Mouse (Mus musculus) heart, embryonic 12.5 days (tissue): ENCODE data around the gene Nradd. TPM values are rescaled to one million over a fixed set of nuclear protein-coding genes. Genes with fewer than 3 reads are reported as not detected.

Source experiments
- ATAC-seq: fragments of 200-750 bp; cut with Nextera tagmentation; 2 replicates; pipeline ENCODE4 v1.8.0; 2017; ENCODE audit warnings: moderate TSS enrichment, moderate library complexity; ENCODE audit not compliant: insufficient number of reproducible peaks, low FRiP score
- H3K27ac ChIP-seq: fragments of 300-500 bp; sonication (generic); 2 replicates; pipeline ENCODE4 v1.5.1; 2016; ENCODE audit warnings: mild to moderate bottlenecking, moderate library complexity; ENCODE audit not compliant: poor library complexity, severe bottlenecking
- H3K27me3 ChIP-seq: fragments of 300-500 bp; sonication (generic); replicated peaks from 2 replicates; pipeline ENCODE4 v1.6.1; 2016; ENCODE audit warnings: mild to moderate bottlenecking, moderate library complexity
- H3K36me3 ChIP-seq: fragments of 300-500 bp; sonication (generic); 2 replicates; pipeline ENCODE4 v1.6.1; 2016; ENCODE audit warnings: mild to moderate bottlenecking, moderate library complexity
- H3K4me1 ChIP-seq: fragments of 300-500 bp; sonication (generic); replicated peaks from 2 replicates; pipeline ENCODE4 v1.6.1; 2016; ENCODE audit warnings: mild to moderate bottlenecking
- H3K4me2 ChIP-seq: fragments of 300-500 bp; sonication (generic); 2 replicates; pipeline ENCODE4 v1.6.1; 2016; ENCODE audit warnings: mild to moderate bottlenecking, moderate library complexity
- H3K4me3 ChIP-seq: fragments of 300-500 bp; sonication (generic); 2 replicates; pipeline ENCODE4 v1.5.1; 2016; ENCODE audit warnings: mild to moderate bottlenecking
- H3K9ac ChIP-seq: fragments of 300-500 bp; sonication (generic); 2 replicates; pipeline ENCODE4 v1.6.1; 2016; ENCODE audit warnings: mild to moderate bottlenecking, moderate library complexity
- H3K9me3 ChIP-seq: fragments of 300-500 bp; sonication (generic); replicated peaks from 2 replicates; pipeline ENCODE4 v1.6.1; 2016; ENCODE audit warnings: mild to moderate bottlenecking, moderate library complexity
- WGBS: fragments of 180-500 bp; shearing (Covaris S2); methylation state at CpG from one replicate; pipeline ENCODE4 v1.1.7; 2016; 5-methylcytosine and 5-hydroxymethylcytosine counted together
- polyA plus RNA-seq: library from polyadenylated mRNA; unstranded; fragments of >200 nt; fragmentation: Nextera tagmentation; extraction: Ambion mirVana; gene quantifications from 2 replicates; pipeline ENCODE4 v1.2.1, GENCODE M21; 2016

The Nradd gene
- 22.9 and 26.0 TPM in 2 replicates for polyA plus RNA-seq

GRCm38 (mm10) chr9:110624361-110625166 lies at the start of gene Nradd:
Nradd (minus strand) TSS chr9:110624452.
- peak within 1 kb of the TSS; percentile 88 for H3K4me2 ChIP-seq
- no peaks in the 10 kb centered on the region for H3K9me3 ChIP-seq
- peak within 1 kb of the TSS; percentile 76 for H3K27ac ChIP-seq
- peaks cover 31% of the 10 kb centered on the region for H3K36me3 ChIP-seq
- H3K27me3 ChIP-seq = peaks cover 13% of the 10 kb centered on the region; the same call in 1 of the 2 replicates
- H3K4me1 ChIP-seq = peaks cover 18% of the 10 kb centered on the region
- H3K9ac ChIP-seq = peak within 1 kb of the TSS; percentile 75
- peak; percentile 93 for ATAC-seq
- H3K4me3 ChIP-seq = peak within 1 kb of the TSS; percentile 56
- under 1% methylated on average over 41 of the region's 41 CpGs for WGBS

GRCm38 (mm10) chr9:110673107-110673752 lies 49.0 kb upstream of the Nradd start:
- Histone ChIP-seq H3K4me2 (no peak overlapping the region), H3K36me3 (0 out of 2 replicates have a peak, but pooled peaks cover 3% of the 10 kb centered on the region), H3K4me1 (peaks cover 99% of the 10 kb centered on the region), H3K9ac (peak overlapping the region; percentile 24; the same call in 1 of the 2 replicates), H3K4me3 (no peak overlapping the region), H3K27ac (peak overlapping the region; percentile 3; the same call in 1 of the 2 replicates), H3K9me3 (no peaks in the 10 kb centered on the region), H3K27me3 (no peaks in the 10 kb centered on the region)
- 55% methylated on average over 10 of the region's 10 CpGs for WGBS
- no peak for ATAC-seq

- Histone ChIP-seq H3K36me3 (0 out of 2 replicates have a peak, but pooled peaks cover 3% of the 10 kb centered on the region), H3K4me1 (peaks cover 99% of the 10 kb centered on the region), H3K9me3 (no peaks in the 10 kb centered on the region), H3K4me3 (no peak overlapping the region), H3K9ac (peak overlapping the region; percentile 24; the same call in 1 of the 2 replicates), H3K4me2 (no peak overlapping the region), H3K27ac (peak overlapping the region; percentile 20; the same call in 1 of the 2 replicates), H3K27me3 (no peaks in the 10 kb centered on the region)
- WGBS = 70% methylated on average over 7 of the region's 7 CpGs
- ATAC-seq = 0 out of 2 replicates have a peak, but pooled peaks have one; percentile 10
Observed at GRCm38 (mm10) chr9:110672462-110673106, 48.3 kb upstream of the Nradd start.

GRCm38 (mm10) chr9:110669785-110670184 lies 45.5 kb upstream of the Nradd start:
- 0 out of 2 replicates have a peak, but pooled peaks cover 3% of the 10 kb centered on the region for H3K36me3 ChIP-seq

GRCm38 (mm10) chr9:110668601-110669293 lies 44.5 kb upstream of the Nradd start:
- Histone ChIP-seq H3K4me3 (no peak overlapping the region), H3K27me3 (no peaks in the 10 kb centered on the region), H3K27ac (peak overlapping the region; percentile 61), H3K9ac (no peak overlapping the region), H3K4me2 (peak overlapping the region; percentile 24), H3K4me1 (peaks cover 89% of the 10 kb centered on the region), H3K9me3 (no peaks in the 10 kb centered on the region), H3K36me3 (no peaks in the 10 kb centered on the region)
- 28% methylated on average over 6 of the region's 6 CpGs for WGBS
- ATAC-seq = peak; percentile 52

More at GRCm38 (mm10) chr9:110669785-110670184, 45.5 kb upstream of the Nradd start:
- Histone ChIP-seq H3K4me3 (no peak overlapping the region), H3K4me1 (peaks cover 95% of the 10 kb centered on the region), H3K9ac (0 out of 2 replicates have a peak overlapping the region, but pooled peaks have one; percentile 15), H3K27me3 (no peaks in the 10 kb centered on the region), H3K4me2 (no peak overlapping the region), H3K27ac (peak overlapping the region; percentile 61), H3K9me3 (no peaks in the 10 kb centered on the region)
- WGBS = 50% methylated on average over 5 of the region's 5 CpGs
- no peak for ATAC-seq

GRCm38 (mm10) chr9:110667219-110667836 lies 43.1 kb upstream of the Nradd start:
- Histone ChIP-seq H3K4me2 (peak overlapping the region; percentile 59; the same call in 1 of the 2 replicates), H3K36me3 (no peaks in the 10 kb centered on the region), H3K9ac (peak overlapping the region; percentile 20; the same call in 1 of the 2 replicates), H3K27ac (peak overlapping the region; percentile 88), H3K9me3 (no peaks in the 10 kb centered on the region), H3K4me3 (no peak overlapping the region), H3K27me3 (no peaks in the 10 kb centered on the region), H3K4me1 (peaks cover 75% of the 10 kb centered on the region)
- 39% methylated on average over 4 of the region's 4 CpGs for WGBS
- no peak for ATAC-seq

GRCm38 (mm10) chr9:110666374-110666773 lies 42.1 kb upstream of the Nradd start:
- Histone ChIP-seq H3K4me1 (peaks cover 65% of the 10 kb centered on the region), H3K36me3 (no peaks in the 10 kb centered on the region), H3K4me3 (no peak overlapping the region), H3K27ac (peak overlapping the region; percentile 88), H3K9ac (peak overlapping the region; percentile 56; the same call in 1 of the 2 replicates), H3K4me2 (peak overlapping the region; percentile 59), H3K27me3 (no peaks in the 10 kb centered on the region), H3K9me3 (no peaks in the 10 kb centered on the region)
- WGBS = 21% methylated on average over 8 of the region's 8 CpGs
- ATAC-seq = peak; percentile 46

- Histone ChIP-seq H3K4me3 (no peak overlapping the region; the same call in 1 of the 2 replicates), H3K9ac (peak overlapping the region; percentile 56; the same call in 1 of the 2 replicates), H3K9me3 (no peaks in the 10 kb centered on the region), H3K4me2 (peak overlapping the region; percentile 59), H3K27me3 (no peaks in the 10 kb centered on the region), H3K27ac (peak overlapping the region; percentile 88), H3K4me1 (peaks cover 65% of the 10 kb centered on the region), H3K36me3 (no peaks in the 10 kb centered on the region)
- peak; percentile 91 for ATAC-seq
- WGBS = 10% methylated on average over 4 of the region's 4 CpGs
Observed at GRCm38 (mm10) chr9:110665912-110666311, 41.7 kb upstream of the Nradd start.

- peaks cover 7% of the 10 kb centered on the region; the same call in 1 of the 2 replicates for H3K36me3 ChIP-seq
- H3K4me1 ChIP-seq = peaks cover 38% of the 10 kb centered on the region
- 81% methylated on average over 1 of the region's 1 CpGs for WGBS
Observed at GRCm38 (mm10) chr9:110662844-110663243, 38.6 kb upstream of the Nradd start.

More at GRCm38 (mm10) chr9:110662844-110663243, 38.6 kb upstream of the Nradd start:
- Histone ChIP-seq H3K27me3 (no peaks in the 10 kb centered on the region), H3K27ac (no peak overlapping the region), H3K4me3 (no peak overlapping the region), H3K4me2 (no peak overlapping the region), H3K9ac (no peak overlapping the region), H3K9me3 (no peaks in the 10 kb centered on the region)
- no peak for ATAC-seq
